Mouse (Mus musculus): ENCODE data around the gene Mettl5.

DNA sequence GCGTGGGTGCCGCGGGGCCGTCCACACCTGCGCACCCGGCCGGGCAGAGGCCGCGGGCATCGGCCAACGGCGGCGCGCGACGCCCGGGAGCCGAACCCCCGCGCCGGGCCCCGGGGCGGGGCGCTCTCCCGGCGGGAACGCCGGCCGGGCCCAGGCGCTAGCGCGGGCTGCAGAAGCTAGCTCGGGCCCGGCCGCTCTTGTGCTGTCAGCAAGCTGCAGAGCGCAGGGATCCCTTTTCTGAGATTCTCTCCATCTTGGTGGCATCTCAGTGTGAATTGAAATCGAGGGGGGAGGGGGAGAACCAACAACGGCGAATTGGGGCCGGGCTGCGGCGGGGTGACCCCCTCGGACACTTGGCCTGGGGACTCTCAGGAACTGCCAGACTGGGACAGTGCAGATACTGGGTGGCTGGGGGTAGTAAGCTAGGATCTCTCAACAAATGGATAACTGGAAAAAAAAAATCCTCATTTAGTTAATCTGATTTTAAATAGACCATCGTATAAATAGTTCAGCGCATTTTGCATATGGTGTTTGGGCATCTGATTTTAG, 62.2 kb downstream of the Mettl5 start:
- TF ChIP-seq CTCF (IDR thresholded peaks at IDR 0.05; ENCODE audit: extremely low read depth, insufficient read length, insufficient replicate concordance, low read depth, low read length) (no peak), POLR2A (IDR thresholded peaks at IDR 0.05; ENCODE audit: low read depth, low read length) (no peak)
